Mouse (Mus musculus): ENCODE data around the gene Vmn1r122. TPM values are rescaled to one million over a fixed set of nuclear protein-coding genes. Genes with fewer than 3 reads are reported as not detected.
"Not testable (repeated sequence)": the region's sequence is repeated elsewhere in the genome, so short reads cannot be mapped to it uniquely, and the experiment has no call there.

The Vmn1r122 gene
- not detected in 2 replicates for polyA plus RNA-seq (2012; ENCODE audit: insufficient read depth, insufficient read length, missing spikeins)

DNA sequence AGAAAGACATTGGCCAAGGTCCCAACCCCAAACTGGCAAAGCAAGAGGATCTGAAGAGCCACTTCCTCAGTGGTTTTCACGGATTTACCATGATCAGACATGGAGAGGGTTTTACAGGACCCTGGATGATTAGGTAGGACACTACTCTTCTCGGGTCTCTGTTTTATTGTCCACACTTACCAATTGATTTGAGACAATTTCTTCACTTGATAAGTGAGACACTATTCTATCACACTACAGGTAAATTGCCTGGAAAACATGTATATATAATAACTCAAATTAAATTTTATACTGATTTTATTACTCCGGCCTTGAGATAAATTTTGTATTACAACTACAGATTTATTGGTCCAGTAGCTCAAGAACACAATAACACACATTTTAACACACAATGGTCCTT, at the start of gene Vmn1r122:
Gene Vmn1r122 (minus strand): TSS at position 101 of the 400 bp plus-strand sequence.
- not testable (repeated sequence) for H3K4me1 ChIP-seq (ENCODE audit: control insufficient read depth, insufficient read depth, insufficient read length, low read length); H3K27ac ChIP-seq (replicated peaks; ENCODE audit: low read depth, low read length); H3K4me3 ChIP-seq (ENCODE audit: insufficient read depth, low read depth, low read length)

DNA sequence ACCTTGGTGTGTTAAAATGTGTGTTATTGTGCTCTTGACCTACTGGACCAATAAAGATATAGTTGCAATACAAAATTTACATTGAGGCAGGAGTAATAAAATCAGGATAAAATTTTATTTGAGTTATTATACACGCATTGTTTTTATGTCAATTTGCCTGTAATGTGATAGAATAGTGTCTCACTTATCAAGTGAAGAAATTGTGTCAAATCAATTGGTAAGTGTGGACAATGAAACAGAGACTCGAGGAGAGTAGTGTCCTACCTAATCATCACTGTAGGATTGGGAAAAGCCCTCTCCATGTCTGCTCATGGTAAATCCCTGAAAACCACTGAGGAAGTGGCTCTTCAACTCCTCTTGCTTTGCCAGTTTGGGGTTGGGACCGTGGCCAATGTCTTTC, 28.0 kb upstream of the Vmn1r122 start, which contains the start of gene Vmn1r123:
Gene Vmn1r123 (plus strand): TSS at position 301 of the 400 bp plus-strand sequence.
- not testable (repeated sequence) for H3K4me1 ChIP-seq (ENCODE audit: control insufficient read depth, insufficient read depth, insufficient read length, low read length); H3K4me3 ChIP-seq (ENCODE audit: insufficient read depth, low read depth, low read length); H3K27ac ChIP-seq (replicated peaks; ENCODE audit: low read depth, low read length)

DNA sequence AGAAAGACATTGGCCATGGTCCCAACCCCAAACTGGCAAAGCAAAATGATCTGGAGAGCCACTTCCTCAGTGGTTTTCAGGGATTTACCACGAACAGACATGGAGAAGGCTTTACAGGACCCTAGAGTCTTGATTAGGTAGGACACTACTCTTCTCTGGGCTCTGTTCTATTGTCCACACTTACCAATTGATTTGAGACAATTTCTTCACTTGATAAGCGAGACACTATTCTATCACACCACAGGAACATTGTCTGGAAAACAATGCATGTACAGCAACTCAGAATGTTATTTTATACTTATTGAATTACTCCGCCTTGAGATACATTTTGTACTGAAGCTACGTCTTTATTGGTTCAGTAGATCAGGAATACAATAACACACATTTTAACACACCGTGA, 35.5 kb downstream of the Vmn1r122 start, which contains the start of gene Vmn1r121:
Gene Vmn1r121 (minus strand): TSS at position 101 of the 400 bp plus-strand sequence.
- not testable (repeated sequence) for H3K4me1 ChIP-seq (ENCODE audit: control insufficient read depth, insufficient read depth, insufficient read length, low read length); H3K4me3 ChIP-seq (ENCODE audit: insufficient read depth, low read depth, low read length); H3K27ac ChIP-seq (replicated peaks; ENCODE audit: low read depth, low read length)

Other genes starting within 250 kb of the Vmn1r122 start
- gene Vmn1r118, start 221.8 kb downstream of the Vmn1r122 start, polyA plus RNA-seq (2012; ENCODE audit: insufficient read depth, insufficient read length, missing spikeins): not detected in 2 replicates
- gene Vmn1r119, start 121.7 kb downstream of the Vmn1r122 start, polyA plus RNA-seq (2012; ENCODE audit: insufficient read depth, insufficient read length, missing spikeins): not detected in 2 replicates
- gene Vmn1r120, start 80.3 kb downstream of the Vmn1r122 start, polyA plus RNA-seq (2012; ENCODE audit: insufficient read depth, insufficient read length, missing spikeins): not detected in 2 replicates
- not detected in 2 replicates for gene Vmn1r121, start 35.6 kb downstream of the Vmn1r122 start, polyA plus RNA-seq (2012; ENCODE audit: insufficient read depth, insufficient read length, missing spikeins)
- gene Vmn1r123, start 28.1 kb upstream of the Vmn1r122 start, polyA plus RNA-seq (2012; ENCODE audit: insufficient read depth, insufficient read length, missing spikeins): not detected in 2 replicates
- gene Gm5157, start 56.3 kb upstream of the Vmn1r122 start, polyA plus RNA-seq (2012; ENCODE audit: insufficient read depth, insufficient read length, missing spikeins): not detected in 2 replicates
- gene Vmn1r124, start 126.5 kb upstream of the Vmn1r122 start, polyA plus RNA-seq (2012; ENCODE audit: insufficient read depth, insufficient read length, missing spikeins): not detected in 2 replicates
- not detected in 2 replicates for gene Vmn1r125, start 138.1 kb upstream of the Vmn1r122 start, polyA plus RNA-seq (2012; ENCODE audit: insufficient read depth, insufficient read length, missing spikeins)
- gene Vmn1r126, start 167.3 kb upstream of the Vmn1r122 start, polyA plus RNA-seq (2012; ENCODE audit: insufficient read depth, insufficient read length, missing spikeins): not detected in 2 replicates
- gene Vmn1r127, start 185.7 kb upstream of the Vmn1r122 start, polyA plus RNA-seq (2012; ENCODE audit: insufficient read depth, insufficient read length, missing spikeins): not detected in 2 replicates
- not detected in 2 replicates for gene Vmn1r128, start 215.2 kb upstream of the Vmn1r122 start, polyA plus RNA-seq (2012; ENCODE audit: insufficient read depth, insufficient read length, missing spikeins)
- not detected in 2 replicates for gene Vmn1r129, start 227.2 kb upstream of the Vmn1r122 start, polyA plus RNA-seq (2012; ENCODE audit: insufficient read depth, insufficient read length, missing spikeins)